Mouse (Mus musculus): ENCODE results near the gene Ccr3. TPM values are rescaled to one million over a fixed set of nuclear protein-coding genes. Genes with fewer than 3 reads are reported as not detected.

Ccr3 gene
- polyA plus RNA-seq, 1 experiment from 2014 or later: not detected

GRCm38 (mm10) chr9:123989671-123990070, 32.1 kb upstream of the Ccr3 start:
- Histone ChIP-seq H3K4me2 (ENCODE audit: low read length) (no peak overlapping the region), H3K4me1 (replicated peaks; ENCODE audit: control insufficient read depth, insufficient read depth, low read length) (no peaks in the 10 kb centered on the region), H3K9me3 (ENCODE audit: control insufficient read depth, low read length) (no peaks in the 10 kb centered on the region), H3K27ac (ENCODE audit: low read depth) (no peak overlapping the region), H3K36me3 (ENCODE audit: control insufficient read depth, insufficient read depth, low read length) (no peaks in the 10 kb centered on the region), H3K4me3 (ENCODE audit: low read depth, low read length) (no peak overlapping the region), H3K9ac (ENCODE audit: low read length) (no peak overlapping the region), H3K27me3 (replicated peaks; ENCODE audit: control insufficient read depth, insufficient read depth, low read length) (no peaks in the 10 kb centered on the region)
- no peak for ATAC-seq (replicated peaks; ENCODE audit: low FRiP score, low TSS enrichment, low read depth)
- 73% methylated on average over 3 of the region's 3 CpGs for WGBS
- no peak for DNase-seq (ENCODE audit: low spot score)

- no peak overlapping the region for H3K4me3 ChIP-seq (ENCODE audit: low read depth, low read length)
- no peak for DNase-seq (ENCODE audit: low spot score)
- H3K9ac ChIP-seq (ENCODE audit: low read length): no peak overlapping the region
- H3K36me3 ChIP-seq (ENCODE audit: control insufficient read depth, insufficient read depth, low read length): no peaks in the 10 kb centered on the region
- H3K4me2 ChIP-seq (ENCODE audit: low read length): no peak overlapping the region
- no peaks in the 10 kb centered on the region for H3K27me3 ChIP-seq (replicated peaks; ENCODE audit: control insufficient read depth, insufficient read depth, low read length)
- ATAC-seq (replicated peaks; ENCODE audit: low FRiP score, low TSS enrichment, low read depth): no peak
- H3K27ac ChIP-seq (ENCODE audit: low read depth): no peak overlapping the region
- 59% methylated on average over 1 of the region's 1 CpGs for WGBS
- no peaks in the 10 kb centered on the region for H3K4me1 ChIP-seq (replicated peaks; ENCODE audit: control insufficient read depth, insufficient read depth, low read length)
- no peaks in the 10 kb centered on the region for H3K9me3 ChIP-seq (ENCODE audit: control insufficient read depth, low read length)
These were observed 30.4 kb upstream of the Ccr3 start for GRCm38 (mm10) chr9:123991312-123991906.

- H3K4me3 ChIP-seq (ENCODE audit: low read depth, low read length): no peak overlapping the region
- no peaks in the 10 kb centered on the region for H3K27me3 ChIP-seq (replicated peaks; ENCODE audit: control insufficient read depth, insufficient read depth, low read length)
- no peaks in the 10 kb centered on the region for H3K36me3 ChIP-seq (ENCODE audit: control insufficient read depth, insufficient read depth, low read length)
- no peak overlapping the region for H3K27ac ChIP-seq (ENCODE audit: low read depth)
- no peak for ATAC-seq (replicated peaks; ENCODE audit: low FRiP score, low TSS enrichment, low read depth)
- no peak for DNase-seq (ENCODE audit: low spot score)
- 72% methylated on average over 3 of the region's 3 CpGs for WGBS
- H3K9ac ChIP-seq (ENCODE audit: low read length): no peak overlapping the region
- H3K4me1 ChIP-seq (replicated peaks; ENCODE audit: control insufficient read depth, insufficient read depth, low read length): no peaks in the 10 kb centered on the region
- no peaks in the 10 kb centered on the region for H3K9me3 ChIP-seq (ENCODE audit: control insufficient read depth, low read length)
- H3K4me2 ChIP-seq (ENCODE audit: low read length): no peak overlapping the region
These were observed 24.1 kb upstream of the Ccr3 start for GRCm38 (mm10) chr9:123997719-123998118.

GRCm38 (mm10) chr9:123999784-124000183, 22.0 kb upstream of the Ccr3 start:
- Histone ChIP-seq H3K4me3 (ENCODE audit: low read depth, low read length) (no peak overlapping the region), H3K9ac (ENCODE audit: low read length) (no peak overlapping the region), H3K27me3 (replicated peaks; ENCODE audit: control insufficient read depth, insufficient read depth, low read length) (no peaks in the 10 kb centered on the region), H3K27ac (ENCODE audit: low read depth) (no peak overlapping the region), H3K4me1 (replicated peaks; ENCODE audit: control insufficient read depth, insufficient read depth, low read length) (no peaks in the 10 kb centered on the region), H3K4me2 (ENCODE audit: low read length) (no peak overlapping the region), H3K36me3 (ENCODE audit: control insufficient read depth, insufficient read depth, low read length) (no peaks in the 10 kb centered on the region), H3K9me3 (ENCODE audit: control insufficient read depth, low read length) (no peaks in the 10 kb centered on the region)
- no peak for DNase-seq (ENCODE audit: low spot score)
- ATAC-seq (replicated peaks; ENCODE audit: low FRiP score, low TSS enrichment, low read depth): no peak
- 78% methylated on average over 2 of the region's 2 CpGs for WGBS

- 78% methylated on average over 2 of the region's 2 CpGs for WGBS
- no peak overlapping the region for H3K4me3 ChIP-seq (ENCODE audit: low read depth, low read length)
- no peak for ATAC-seq (replicated peaks; ENCODE audit: low FRiP score, low TSS enrichment, low read depth)
These were observed 9.1 kb upstream of the Ccr3 start for GRCm38 (mm10) chr9:124012691-124013090.

GRCm38 (mm10) chr9:124013270-124013669, 8.5 kb upstream of the Ccr3 start:
- WGBS: 86% methylated on average over 3 of the region's 3 CpGs

More at GRCm38 (mm10) chr9:124012691-124013090, 9.1 kb upstream of the Ccr3 start:
- no peak for DNase-seq (ENCODE audit: low spot score)
- no peaks in the 10 kb centered on the region for H3K4me1 ChIP-seq (replicated peaks; ENCODE audit: control insufficient read depth, insufficient read depth, low read length)
- H3K4me2 ChIP-seq (ENCODE audit: low read length): no peak overlapping the region
- no peaks in the 10 kb centered on the region for H3K36me3 ChIP-seq (ENCODE audit: control insufficient read depth, insufficient read depth, low read length)
- no peak overlapping the region for H3K9ac ChIP-seq (ENCODE audit: low read length)
- no peak overlapping the region for H3K27ac ChIP-seq (ENCODE audit: low read depth)
- no peaks in the 10 kb centered on the region for H3K9me3 ChIP-seq (ENCODE audit: control insufficient read depth, low read length)
- H3K27me3 ChIP-seq (replicated peaks; ENCODE audit: control insufficient read depth, insufficient read depth, low read length): no peaks in the 10 kb centered on the region

GRCm38 (mm10) chr9:124014985-124015652, 6.7 kb upstream of the Ccr3 start:
- no peak for DNase-seq (ENCODE audit: low spot score)
- no peaks in the 10 kb centered on the region for H3K4me1 ChIP-seq (replicated peaks; ENCODE audit: control insufficient read depth, insufficient read depth, low read length)
- H3K4me3 ChIP-seq (ENCODE audit: low read depth, low read length): no peak overlapping the region
- H3K27me3 ChIP-seq (replicated peaks; ENCODE audit: control insufficient read depth, insufficient read depth, low read length): no peaks in the 10 kb centered on the region
- no peak overlapping the region for H3K4me2 ChIP-seq (ENCODE audit: low read length)
- WGBS: 84% methylated on average over 2 of the region's 2 CpGs
- no peak overlapping the region for H3K27ac ChIP-seq (ENCODE audit: low read depth)
- no peak for ATAC-seq (replicated peaks; ENCODE audit: low FRiP score, low TSS enrichment, low read depth)
- no peak overlapping the region for H3K9ac ChIP-seq (ENCODE audit: low read length)
- H3K9me3 ChIP-seq (ENCODE audit: control insufficient read depth, low read length): no peaks in the 10 kb centered on the region
- no peaks in the 10 kb centered on the region for H3K36me3 ChIP-seq (ENCODE audit: control insufficient read depth, insufficient read depth, low read length)

More at GRCm38 (mm10) chr9:124013270-124013669, 8.5 kb upstream of the Ccr3 start:
- DNase-seq (ENCODE audit: low spot score) (no peak), ATAC-seq (replicated peaks; ENCODE audit: low FRiP score, low TSS enrichment, low read depth) (no peak)
- H3K27me3 ChIP-seq (replicated peaks; ENCODE audit: control insufficient read depth, insufficient read depth, low read length): no peaks in the 10 kb centered on the region
- no peaks in the 10 kb centered on the region for H3K4me1 ChIP-seq (replicated peaks; ENCODE audit: control insufficient read depth, insufficient read depth, low read length)
- H3K4me3 ChIP-seq (ENCODE audit: low read depth, low read length): no peak overlapping the region
- no peak overlapping the region for H3K27ac ChIP-seq (ENCODE audit: low read depth)
- H3K36me3 ChIP-seq (ENCODE audit: control insufficient read depth, insufficient read depth, low read length): no peaks in the 10 kb centered on the region
- no peak overlapping the region for H3K4me2 ChIP-seq (ENCODE audit: low read length)
- H3K9me3 ChIP-seq (ENCODE audit: control insufficient read depth, low read length): no peaks in the 10 kb centered on the region
- H3K9ac ChIP-seq (ENCODE audit: low read length): no peak overlapping the region

- Histone ChIP-seq H3K9me3 (ENCODE audit: control insufficient read depth, low read length) (no peaks in the 10 kb centered on the region), H3K4me1 (replicated peaks; ENCODE audit: control insufficient read depth, insufficient read depth, low read length) (no peaks in the 10 kb centered on the region), H3K4me3 (ENCODE audit: low read depth, low read length) (no peak overlapping the region), H3K4me2 (ENCODE audit: low read length) (no peak overlapping the region), H3K27me3 (replicated peaks; ENCODE audit: control insufficient read depth, insufficient read depth, low read length) (no peaks in the 10 kb centered on the region), H3K9ac (ENCODE audit: low read length) (no peak overlapping the region), H3K27ac (ENCODE audit: low read depth) (no peak overlapping the region), H3K36me3 (ENCODE audit: control insufficient read depth, insufficient read depth, low read length) (no peaks in the 10 kb centered on the region)
- WGBS: 78% methylated on average over 2 of the region's 2 CpGs
- ATAC-seq (replicated peaks; ENCODE audit: low FRiP score, low TSS enrichment, low read depth): no peak
- no peak for DNase-seq (ENCODE audit: low spot score)
These were observed 5.7 kb upstream of the Ccr3 start for GRCm38 (mm10) chr9:124016048-124016447.

GRCm38 (mm10) chr9:124019887-124020286, 1.9 kb upstream of the Ccr3 start:
- no peak for DNase-seq (ENCODE audit: low spot score)
- WGBS: 84% methylated on average over 3 of the region's 3 CpGs
- no peaks in the 10 kb centered on the region for H3K9me3 ChIP-seq (ENCODE audit: control insufficient read depth, low read length)
- H3K4me3 ChIP-seq (ENCODE audit: low read depth, low read length): no peak overlapping the region
- no peaks in the 10 kb centered on the region for H3K27me3 ChIP-seq (replicated peaks; ENCODE audit: control insufficient read depth, insufficient read depth, low read length)
- ATAC-seq (replicated peaks; ENCODE audit: low FRiP score, low TSS enrichment, low read depth): no peak
- no peaks in the 10 kb centered on the region for H3K4me1 ChIP-seq (replicated peaks; ENCODE audit: control insufficient read depth, insufficient read depth, low read length)
- no peak overlapping the region for H3K9ac ChIP-seq (ENCODE audit: low read length)
- H3K27ac ChIP-seq (ENCODE audit: low read depth): no peak overlapping the region
- H3K36me3 ChIP-seq (ENCODE audit: control insufficient read depth, insufficient read depth, low read length): no peaks in the 10 kb centered on the region
- H3K4me2 ChIP-seq (ENCODE audit: low read length): no peak overlapping the region
